Mouse (Mus musculus) liver, adult 2 months (tissue): ENCODE results near the gene Phgdh.

Source experiments
- CTCF ChIP-seq: fragments of 200-500 bp; IDR thresholded peaks from 2 replicates; pipeline ENCODE4 v1.5.1; 2011; ENCODE audit warnings: low read depth, low read length, control low read depth
- POLR2A ChIP-seq: fragments of 200-500 bp; IDR thresholded peaks from 2 replicates; pipeline ENCODE4 v1.6.1; 2011; ENCODE audit warnings: low read length, control low read depth; ENCODE audit not compliant: insufficient read depth; ENCODE audit errors: extremely low read depth

DNA sequence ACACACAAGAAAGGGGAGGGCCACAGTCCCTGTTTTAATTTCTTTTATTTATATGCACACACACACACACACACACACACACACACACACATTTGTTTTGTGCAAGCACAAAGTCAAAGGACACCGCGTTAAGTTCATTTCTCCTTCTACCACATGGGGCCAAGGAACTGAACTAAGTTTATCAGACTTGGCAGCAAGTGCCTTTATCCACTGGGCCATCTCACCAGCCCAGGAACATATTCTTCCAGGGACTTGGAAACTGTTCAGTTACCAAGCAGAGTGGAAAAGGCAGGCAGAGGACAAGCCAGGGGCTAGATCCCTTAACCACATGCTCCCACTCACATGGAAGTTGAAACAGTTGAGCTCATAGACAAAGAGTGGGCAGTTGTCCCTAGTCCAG lies 29.0 kb upstream of the Phgdh start:
- TF ChIP-seq CTCF (no peak), POLR2A (no peak)
